Mouse (Mus musculus) CH12.LX (cell line): ENCODE results near the gene Sipa1l3.

Experiments
- BHLHE40 ChIP-seq: IDR thresholded peaks from 2 replicates; pipeline ENCODE4 v1.6.1; 2011; ENCODE audit warnings: mild to moderate bottlenecking, low read depth, low read length, improper control_type of control experiment
- CTCF ChIP-seq, 2 experiments: IDR thresholded peaks in 1 of 2; conservative IDR thresholded peaks in 1 of 2; 2 replicates each; pipeline ENCODE4 v1.5.1; 2011 to 2012; ENCODE audit warnings: low read depth in 2 of 2, low read length in 2 of 2, improper control_type of control experiment in 1 of 2, inconsistent platforms in 1 of 2, mild to moderate bottlenecking in 1 of 2, moderate library complexity in 1 of 2
- EP300 ChIP-seq: IDR thresholded peaks from 2 replicates; pipeline ENCODE4 v1.6.1; 2011; ENCODE audit warnings: low read length, improper control_type of control experiment
- KAT2A ChIP-seq: IDR thresholded peaks from 2 replicates; pipeline ENCODE4 v1.6.1; 2012; ENCODE audit warnings: low read length, improper control_type of control experiment, inconsistent platforms; ENCODE audit not compliant: insufficient replicate concordance
- MXI1 ChIP-seq: IDR thresholded peaks from 2 replicates; pipeline ENCODE4 v1.6.1; 2011; ENCODE audit warnings: mild to moderate bottlenecking, low read depth, low read length, improper control_type of control experiment
- POLR2A ChIP-seq: IDR thresholded peaks from 2 replicates; pipeline ENCODE4 v1.6.1; 2011; ENCODE audit warnings: low read depth, mild to moderate bottlenecking, improper control_type of control experiment, low read length
- POLR2AphosphoS2 ChIP-seq: IDR thresholded peaks from 2 replicates; pipeline ENCODE4 v1.6.1; 2011; ENCODE audit warnings: low read depth, low read length, improper control_type of control experiment
- RAD21 ChIP-seq: IDR thresholded peaks from 2 replicates; pipeline ENCODE4 v1.6.1; 2011; ENCODE audit warnings: low read depth, mild to moderate bottlenecking, low read length, improper control_type of control experiment, moderate library complexity
- ZMIZ1 ChIP-seq: IDR thresholded peaks from 2 replicates; pipeline ENCODE4 v1.6.1; 2012; ENCODE audit warnings: low read depth, mild to moderate bottlenecking, inconsistent platforms, low read length, improper control_type of control experiment

DNA sequence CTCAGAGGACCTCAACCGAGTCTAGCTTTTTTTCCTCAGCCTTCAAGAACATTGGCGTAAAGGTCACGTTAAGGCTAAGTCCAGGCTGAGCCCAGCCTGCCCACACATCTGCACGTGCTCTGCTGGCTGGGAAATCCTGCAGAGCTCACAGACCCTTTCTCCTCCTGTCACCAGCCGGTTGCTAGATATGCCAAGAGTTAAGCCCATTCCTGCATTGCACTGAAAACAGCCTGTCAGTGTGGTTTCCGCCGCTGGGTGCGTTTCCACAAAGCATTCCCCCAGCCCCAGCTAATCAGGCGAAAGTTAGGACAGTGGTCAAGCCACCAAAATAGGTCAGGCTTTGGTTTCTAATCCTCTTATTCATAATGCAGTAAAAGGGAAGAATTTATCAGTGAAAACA is 77.3 kb downstream of the Sipa1l3 start:
- no peak for TF ChIP-seq ZMIZ1
- no peak for TF ChIP-seq CTCF (conservative IDR thresholded peaks at IDR 0.05 in 1 of 2, IDR thresholded peaks at IDR 0.05 in 1 of 2; ENCODE audit: low read depth in 2 of 2, low read length in 2 of 2)
- TF ChIP-seq BHLHE40, result 0 out of 2 replicates have a peak, but pooled peaks have one; percentile 19
- TF ChIP-seq POLR2A, result no peak
- no peak for TF ChIP-seq MXI1
- TF ChIP-seq EP300, result no peak
- no peak for TF ChIP-seq POLR2AphosphoS2
- no peak for TF ChIP-seq KAT2A
- no peak for TF ChIP-seq RAD21
